In the genomic region with DNA sequence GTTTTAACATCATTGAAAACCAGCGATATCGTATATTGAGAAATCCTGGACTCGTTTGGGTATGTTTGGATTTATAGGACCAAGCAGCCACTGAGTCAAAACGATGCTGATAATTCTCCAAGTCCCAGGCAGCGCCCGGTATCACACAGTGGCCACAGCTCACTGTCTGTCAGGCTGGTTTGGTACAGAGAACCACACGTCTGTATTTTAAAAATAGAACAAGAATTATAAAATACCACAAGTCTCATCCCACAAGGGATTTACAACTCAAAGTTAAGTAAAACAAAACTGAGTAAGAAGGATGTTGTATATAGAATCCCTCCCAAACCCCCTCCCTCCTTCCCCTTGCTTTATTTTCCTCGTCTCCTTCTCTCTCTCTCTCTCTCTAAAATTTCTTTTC, we compare ENCODE assay signal across 23 mouse cellular contexts.
DNase-seq lines count a peak whose midpoint lies in the region; ATAC-seq lines count a peak whose summit lies in the region.
"Had no signal": no experiment of that assay in that cellular context is flagged by ENCODE, and none has a peak within 500 bp of the region (broad histone marks: within the 10 kb centered on the region; RNA-seq: fewer than 3 reads in every experiment).

No protein-coding gene starts in this region.

- H3K27me3 ChIP-seq in forebrain, embryonic 11.5 days (ENCODE audit: control insufficient read depth, insufficient read depth, low read length), result no peaks in the 10 kb centered on the region
- no peaks in the 10 kb centered on the region for H3K27me3 ChIP-seq in forebrain, embryonic 16.5 days (replicated peaks; ENCODE audit: control insufficient read depth, insufficient read depth, low read length)
- H3K27me3 ChIP-seq in lung, embryonic 15.5 days, result no peaks in the 10 kb centered on the region
- no peaks in the 10 kb centered on the region for H3K27me3 ChIP-seq in intestine, embryonic 15.5 days (replicated peaks)
- no peaks in the 10 kb centered on the region for H3K27me3 ChIP-seq in stomach, embryonic 16.5 days (ENCODE audit: control insufficient read depth, insufficient read depth, low read length)
- H3K27me3 ChIP-seq: embryonic facial prominence, embryonic 15.5 days; forebrain, embryonic 15.5 days; hindbrain, embryonic 15.5 days; Patski had no signal

- DNase-seq in forebrain, embryonic 11.5 days (ENCODE audit: low spot score), result peak; percentile 19
- DNase-seq in lung, postnatal 4 days, result no peak
- DNase-seq in kidney, postnatal 36 days, result no peak
- DNase-seq: adrenal gland, adult 2 months; adrenal gland, postnatal 25 days; cerebellum, adult 18-20 months; cerebellum, adult 9-11 months; cerebellum, postnatal 36 days; gastrocnemius, adult 2 months; gastrocnemius, postnatal 25 days had no signal

- ATAC-seq in forebrain, embryonic 11.5 days (replicated peaks; ENCODE audit: low FRiP score), result no peak
- no peak for ATAC-seq in forebrain, embryonic 16.5 days
- ATAC-seq in lung, embryonic 15.5 days (ENCODE audit: borderline replicate concordance, extremely low read depth, low FRiP score, low TSS enrichment), result no peak
- ATAC-seq in intestine, embryonic 15.5 days, result peak; percentile 53; the same call in 1 of the 2 replicates
- ATAC-seq in stomach, embryonic 16.5 days (ENCODE audit: insufficient read depth, low FRiP score), result peak; percentile 61
- ATAC-seq: activated CD4-positive, CD25-positive, alpha-beta regulatory T cell, adult 4 months; forebrain, embryonic 15.5 days; Patski had no signal

- H3K4me3 ChIP-seq in forebrain, embryonic 11.5 days (ENCODE audit: low read depth, low read length), result no peak overlapping the region
- H3K4me3 ChIP-seq in forebrain, embryonic 16.5 days (replicated peaks; ENCODE audit: low read length), result no peak overlapping the region
- no peak overlapping the region for H3K4me3 ChIP-seq in lung, embryonic 15.5 days
- H3K4me3 ChIP-seq in intestine, embryonic 15.5 days (replicated peaks), result no peak overlapping the region
- H3K4me3 ChIP-seq in stomach, embryonic 16.5 days (replicated peaks; ENCODE audit: low read length), result no peak overlapping the region
- H3K4me3 ChIP-seq: embryonic facial prominence, embryonic 15.5 days; erythroblast, embryonic 14.5 days; forebrain, embryonic 10.5 days; forebrain, embryonic 15.5 days; gastrocnemius, adult 2 months; heart, embryonic 12.5 days; hindbrain, embryonic 10.5 days; hindbrain, embryonic 15.5 days had no signal

- H3K36me3 ChIP-seq in forebrain, embryonic 11.5 days (ENCODE audit: control insufficient read depth, insufficient read depth, low read length), result no peaks in the 10 kb centered on the region
- H3K36me3 ChIP-seq in forebrain, embryonic 16.5 days (ENCODE audit: control insufficient read depth, insufficient read depth), result no peaks in the 10 kb centered on the region
- H3K36me3 ChIP-seq in lung, embryonic 15.5 days, result no peaks in the 10 kb centered on the region
- no peaks in the 10 kb centered on the region for H3K36me3 ChIP-seq in intestine, embryonic 15.5 days
- H3K36me3 ChIP-seq in stomach, embryonic 16.5 days (ENCODE audit: control insufficient read depth, insufficient read depth, low read length), result no peaks in the 10 kb centered on the region
- H3K36me3 ChIP-seq: embryonic facial prominence, embryonic 15.5 days; forebrain, embryonic 10.5 days; forebrain, embryonic 15.5 days; heart, embryonic 12.5 days; hindbrain, embryonic 10.5 days; hindbrain, embryonic 15.5 days had no signal

- H3K4me2 ChIP-seq in forebrain, embryonic 11.5 days (ENCODE audit: low read depth, low read length, severe bottlenecking), result no peak overlapping the region
- no peak overlapping the region for H3K4me2 ChIP-seq in forebrain, embryonic 16.5 days (ENCODE audit: low read length)
- no peak overlapping the region for H3K4me2 ChIP-seq in lung, embryonic 15.5 days
- H3K4me2 ChIP-seq in intestine, embryonic 15.5 days (replicated peaks), result no peak overlapping the region
- no peak overlapping the region for H3K4me2 ChIP-seq in stomach, embryonic 16.5 days (ENCODE audit: low read depth, low read length)
- H3K4me2 ChIP-seq: embryonic facial prominence, embryonic 15.5 days; forebrain, embryonic 15.5 days; heart, embryonic 12.5 days; hindbrain, embryonic 15.5 days had no signal

- 86% methylated on average over 8 of the region's 8 CpGs for WGBS in forebrain, embryonic 11.5 days
- WGBS in forebrain, embryonic 16.5 days, result 74% methylated on average over 8 of the region's 8 CpGs
- WGBS in lung, embryonic 15.5 days, result 47% methylated on average over 8 of the region's 8 CpGs
- WGBS in intestine, embryonic 15.5 days, result 47% methylated on average over 8 of the region's 8 CpGs
- 42% methylated on average over 8 of the region's 8 CpGs for WGBS in stomach, embryonic 16.5 days

- no peaks in the 10 kb centered on the region for H3K9me3 ChIP-seq in forebrain, embryonic 11.5 days (ENCODE audit: control insufficient read depth, low read length)
- no peaks in the 10 kb centered on the region for H3K9me3 ChIP-seq in forebrain, embryonic 16.5 days (ENCODE audit: control insufficient read depth, low read length)
- no peaks in the 10 kb centered on the region for H3K9me3 ChIP-seq in lung, embryonic 15.5 days
- no peaks in the 10 kb centered on the region for H3K9me3 ChIP-seq in intestine, embryonic 15.5 days
- no peaks in the 10 kb centered on the region for H3K9me3 ChIP-seq in stomach, embryonic 16.5 days (replicated peaks; ENCODE audit: control insufficient read depth, low read length)
- H3K9me3 ChIP-seq: embryonic facial prominence, embryonic 15.5 days; forebrain, embryonic 10.5 days; forebrain, embryonic 15.5 days; heart, embryonic 12.5 days; hindbrain, embryonic 10.5 days; hindbrain, embryonic 15.5 days had no signal

- H3K4me1 ChIP-seq in forebrain, embryonic 11.5 days (replicated peaks; ENCODE audit: control insufficient read depth, insufficient read depth, low read length), result no peaks in the 10 kb centered on the region
- H3K4me1 ChIP-seq in forebrain, embryonic 16.5 days (replicated peaks; ENCODE audit: control insufficient read depth, insufficient read depth, low read length), result no peaks in the 10 kb centered on the region
- peaks cover 18% of the 10 kb centered on the region for H3K4me1 ChIP-seq in lung, embryonic 15.5 days
- 0 out of 2 replicates have a peak, but pooled peaks cover 3% of the 10 kb centered on the region for H3K4me1 ChIP-seq in intestine, embryonic 15.5 days (replicated peaks)
- H3K4me1 ChIP-seq in stomach, embryonic 16.5 days (ENCODE audit: control insufficient read depth, insufficient read depth, low read length), result peaks cover 13% of the 10 kb centered on the region
- H3K4me1 ChIP-seq: embryonic facial prominence, embryonic 15.5 days; forebrain, embryonic 10.5 days; forebrain, embryonic 15.5 days; heart, embryonic 12.5 days; hindbrain, embryonic 10.5 days had no signal

- no peak overlapping the region for H3K9ac ChIP-seq in forebrain, embryonic 11.5 days (ENCODE audit: low read length)
- no peak overlapping the region for H3K9ac ChIP-seq in forebrain, embryonic 16.5 days (replicated peaks; ENCODE audit: low read depth, low read length)
- no peak overlapping the region for H3K9ac ChIP-seq in lung, embryonic 15.5 days
- H3K9ac ChIP-seq in intestine, embryonic 15.5 days, result no peak overlapping the region
- 0 out of 2 replicates have a peak overlapping the region, but pooled peaks have one; percentile 7 for H3K9ac ChIP-seq in stomach, embryonic 16.5 days (ENCODE audit: low read length)
- H3K9ac ChIP-seq: embryonic facial prominence, embryonic 15.5 days; forebrain, embryonic 15.5 days; heart, embryonic 12.5 days; hindbrain, embryonic 15.5 days had no signal

- no peak overlapping the region for H3K27ac ChIP-seq in forebrain, embryonic 11.5 days (ENCODE audit: low read depth, low read length)
- H3K27ac ChIP-seq in forebrain, embryonic 16.5 days (ENCODE audit: low read length), result no peak overlapping the region
- H3K27ac ChIP-seq in lung, embryonic 15.5 days, result peak overlapping the region; percentile 59
- H3K27ac ChIP-seq in intestine, embryonic 15.5 days, result peak overlapping the region; percentile 64
- peak overlapping the region; percentile 80 for H3K27ac ChIP-seq in stomach, embryonic 16.5 days (ENCODE audit: low read length)
- H3K27ac ChIP-seq: embryonic facial prominence, embryonic 15.5 days; forebrain, embryonic 10.5 days; forebrain, embryonic 15.5 days; gastrocnemius, adult 2 months; hindbrain, embryonic 10.5 days; hindbrain, embryonic 15.5 days had no signal

Comparison
In these comparisons a context has a peak if more than half of its experiments do, and no peak if none do; other contexts are left out.
1. ATAC-seq: peak in intestine, embryonic 15.5 days (single experiment) and stomach, embryonic 16.5 days (single experiment); none in forebrain, embryonic 11.5 days (single experiment), forebrain, embryonic 16.5 days (single experiment) and lung, embryonic 15.5 days (single experiment).
2. H3K27ac ChIP-seq: peak in lung, embryonic 15.5 days (single experiment), intestine, embryonic 15.5 days (single experiment) and stomach, embryonic 16.5 days (single experiment); none in forebrain, embryonic 11.5 days (single experiment) and forebrain, embryonic 16.5 days (single experiment).